Mouse (Mus musculus) bone marrow, adult 2 months (tissue): Measurements from ENCODE around the gene Rala.

ENCODE experiments used
- CTCF ChIP-seq: fragments of 200-500 bp; IDR thresholded peaks from 2 replicates; pipeline ENCODE4 v1.5.1; 2011; ENCODE audit warnings: low read length, control low read depth; ENCODE audit not compliant: control insufficient read depth, insufficient read depth
- POLR2A ChIP-seq: fragments of 200-500 bp; IDR thresholded peaks from 2 replicates; pipeline ENCODE4 v1.6.1; 2011; ENCODE audit warnings: low read depth, mild to moderate bottlenecking, control low read depth, low read length, borderline replicate concordance; ENCODE audit not compliant: control insufficient read depth

- TF ChIP-seq POLR2A (no peak), CTCF (no peak)
Observed at GRCm38 (mm10) chr13:17855492-17856138, 88.4 kb downstream of the Rala start.
